Mouse (Mus musculus): ENCODE measurements at regions not wholly inside any gene's neighbourhood (a gene's known extent, or its start where the extent isn't known, plus 50 kb on each side); places are given as distances from the start of the nearest gene placed in this dataset.
A peak's percentile ranks its signal among the peaks of the same experiment; 100 is the strongest.

DNA sequence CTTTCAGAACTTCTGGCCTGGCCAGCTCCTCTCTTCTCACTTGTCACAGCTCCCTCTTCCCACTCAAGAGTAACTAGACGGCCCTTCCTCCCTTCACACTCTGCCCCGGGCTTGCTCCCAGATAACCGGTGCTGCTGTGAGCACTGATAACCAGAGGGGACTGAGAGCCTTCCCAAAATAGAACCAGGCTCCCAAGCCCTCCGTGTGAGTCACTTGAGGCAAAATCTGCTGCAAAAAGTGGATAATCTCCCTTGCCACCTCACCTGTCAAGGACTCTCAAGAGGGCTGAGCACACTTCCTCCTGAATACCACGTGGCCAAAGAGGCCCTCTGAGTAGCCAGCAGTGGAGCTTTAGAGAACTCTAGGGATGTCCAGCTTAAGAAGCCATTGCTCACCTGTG is 257.6 kb upstream of the Irx2 start:
- no peak overlapping the region for H3K4me3 ChIP-seq
- H3K27ac ChIP-seq = no peak overlapping the region
- 75% methylated on average over 5 of the region's 5 CpGs for WGBS
- H3K9ac ChIP-seq = no peak overlapping the region
- H3K4me1 ChIP-seq (replicated peaks) = peaks cover 6% of the 10 kb centered on the region
- no peaks in the 10 kb centered on the region for H3K9me3 ChIP-seq
- H3K36me3 ChIP-seq = no peaks in the 10 kb centered on the region
- no peak for ATAC-seq (ENCODE audit: low FRiP score)
- no peak overlapping the region for H3K4me2 ChIP-seq
- peaks cover 58% of the 10 kb centered on the region for H3K27me3 ChIP-seq

DNA sequence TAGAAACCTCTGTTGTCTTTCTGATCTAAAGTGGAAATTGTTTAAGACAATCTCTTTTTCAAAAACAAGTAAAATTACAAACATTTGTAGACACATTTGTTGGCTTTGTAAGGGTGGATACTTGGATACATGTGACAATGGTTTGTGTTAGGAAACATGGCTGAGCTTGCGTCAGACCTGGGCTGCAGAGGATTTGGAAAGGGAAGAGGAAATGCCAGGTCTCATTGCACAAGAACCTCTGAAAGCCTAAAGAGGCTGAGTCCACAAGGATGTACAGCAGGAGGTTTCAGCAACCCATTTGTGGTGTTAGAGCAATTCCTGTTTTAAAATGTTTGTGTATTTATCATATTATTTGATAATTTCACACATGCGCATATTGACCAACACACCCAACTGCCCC is 235.3 kb upstream of the Irx2 start:
- H3K9me3 ChIP-seq = no peaks in the 10 kb centered on the region
- no peak overlapping the region for H3K27ac ChIP-seq
- H3K4me3 ChIP-seq = no peak overlapping the region
- H3K36me3 ChIP-seq = no peaks in the 10 kb centered on the region
- H3K4me2 ChIP-seq = no peak overlapping the region
- no peak for ATAC-seq (ENCODE audit: low FRiP score)
- no peak overlapping the region for H3K9ac ChIP-seq
- H3K27me3 ChIP-seq = no peaks in the 10 kb centered on the region
- no peaks in the 10 kb centered on the region for H3K4me1 ChIP-seq (replicated peaks)
- WGBS = 95% methylated on average over 2 of the region's 2 CpGs

DNA sequence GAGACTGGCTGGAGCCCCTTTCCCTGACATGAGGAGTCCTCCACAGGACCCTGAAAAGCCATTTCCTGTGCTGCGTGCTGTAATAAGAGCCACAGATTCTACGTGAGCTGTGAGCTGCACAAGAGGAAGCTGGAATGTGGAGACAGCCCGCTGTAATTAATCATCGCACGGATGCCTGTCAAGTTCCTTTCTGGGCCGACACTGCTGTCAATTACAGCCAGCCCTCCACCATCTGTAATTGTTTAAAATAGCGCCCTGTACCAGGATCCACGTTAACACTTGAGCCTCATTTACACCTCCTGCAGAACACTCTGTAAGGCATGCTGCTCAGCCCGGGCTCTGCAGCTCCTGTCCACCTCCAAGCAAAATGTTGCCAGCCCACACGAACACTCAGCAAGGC is 227.9 kb upstream of the Irx2 start:
- H3K9ac ChIP-seq = no peak overlapping the region; the same call in 1 of the 2 replicates
- H3K4me1 ChIP-seq (replicated peaks) = peaks cover 19% of the 10 kb centered on the region
- H3K36me3 ChIP-seq = no peaks in the 10 kb centered on the region
- no peak overlapping the region for H3K4me3 ChIP-seq
- H3K4me2 ChIP-seq = no peak overlapping the region; the same call in 1 of the 2 replicates
- 27% methylated on average over 10 of the region's 10 CpGs for WGBS
- H3K9me3 ChIP-seq = no peaks in the 10 kb centered on the region
- 0 out of 2 replicates have a peak, but pooled peaks cover 9% of the 10 kb centered on the region for H3K27me3 ChIP-seq
- H3K27ac ChIP-seq = peak overlapping the region; percentile 44; the same call in 1 of the 2 replicates
- peak; percentile 71 for ATAC-seq (ENCODE audit: low FRiP score)

DNA sequence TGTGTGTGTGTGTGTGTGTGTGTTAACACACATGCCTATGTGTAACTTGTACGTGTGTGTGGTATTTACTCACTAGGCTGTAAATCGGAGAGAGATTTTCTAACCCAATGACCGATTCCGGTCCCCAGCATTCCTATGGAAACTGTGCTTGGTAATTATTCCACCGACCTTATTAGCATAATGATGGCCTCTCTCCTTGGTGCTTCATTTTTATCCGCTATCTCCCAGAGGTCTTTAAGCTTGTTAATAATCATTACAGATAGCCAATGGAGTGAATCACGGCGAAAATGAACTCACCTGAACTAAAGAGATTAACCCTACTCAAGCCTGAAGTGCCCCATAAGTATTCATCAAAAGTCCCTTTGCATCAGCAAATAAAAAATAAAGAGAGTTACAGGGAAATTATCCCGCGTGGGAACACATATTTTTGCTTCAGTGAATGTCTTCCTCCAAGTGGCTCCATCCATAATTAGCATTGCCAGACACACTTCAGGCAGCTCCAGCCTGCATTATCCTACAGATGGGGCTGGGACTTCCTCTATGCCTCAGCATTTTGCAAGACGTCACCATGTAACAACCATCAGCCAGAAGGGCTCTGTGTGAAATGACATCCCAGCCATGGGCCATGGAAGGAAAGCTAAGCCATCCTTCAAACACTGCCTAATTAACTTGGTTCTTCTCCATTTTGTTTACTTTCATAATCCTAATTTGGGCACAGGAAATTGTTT is 219.2 kb upstream of the Irx2 start:
- no peak overlapping the region for H3K4me3 ChIP-seq
- H3K9me3 ChIP-seq = no peaks in the 10 kb centered on the region
- H3K27ac ChIP-seq = no peak overlapping the region
- peaks cover 9% of the 10 kb centered on the region; the same call in 1 of the 2 replicates for H3K27me3 ChIP-seq
- no peak overlapping the region for H3K4me2 ChIP-seq
- H3K4me1 ChIP-seq (replicated peaks) = peaks cover 13% of the 10 kb centered on the region
- ATAC-seq (ENCODE audit: low FRiP score) = peak; percentile 87
- no peaks in the 10 kb centered on the region for H3K36me3 ChIP-seq
- H3K9ac ChIP-seq = no peak overlapping the region
- WGBS = 49% methylated on average over 11 of the region's 11 CpGs

DNA sequence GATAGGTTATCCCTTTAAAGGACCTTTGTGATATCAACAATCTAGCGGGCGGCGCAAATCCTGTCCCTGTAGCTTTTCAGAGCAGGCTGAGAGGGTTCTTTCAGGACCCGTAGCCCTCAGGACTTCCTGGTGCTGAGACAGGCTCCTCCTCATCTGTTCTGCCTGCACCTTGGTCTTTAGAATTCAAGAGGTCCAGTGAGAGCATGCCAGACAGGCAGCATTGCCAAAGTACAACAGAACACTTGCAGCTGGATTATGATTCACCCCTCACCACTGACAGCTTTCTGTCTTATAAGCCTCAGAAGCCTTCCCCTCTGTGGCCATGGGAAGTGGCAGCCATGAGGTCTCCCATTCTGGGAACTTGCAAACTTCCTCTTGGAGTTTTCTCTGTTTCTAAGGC is 216.0 kb upstream of the Irx2 start:
- no peak overlapping the region for H3K9ac ChIP-seq
- H3K9me3 ChIP-seq = no peaks in the 10 kb centered on the region
- H3K4me3 ChIP-seq = no peak overlapping the region
- WGBS = 91% methylated on average over 4 of the region's 4 CpGs
- H3K27me3 ChIP-seq = peaks cover 9% of the 10 kb centered on the region; the same call in 1 of the 2 replicates
- no peak overlapping the region for H3K27ac ChIP-seq
- no peaks in the 10 kb centered on the region for H3K36me3 ChIP-seq
- peaks cover 10% of the 10 kb centered on the region; the same call in 1 of the 2 replicates for H3K4me1 ChIP-seq (replicated peaks)
- ATAC-seq (ENCODE audit: low FRiP score) = no peak
- no peak overlapping the region for H3K4me2 ChIP-seq

DNA sequence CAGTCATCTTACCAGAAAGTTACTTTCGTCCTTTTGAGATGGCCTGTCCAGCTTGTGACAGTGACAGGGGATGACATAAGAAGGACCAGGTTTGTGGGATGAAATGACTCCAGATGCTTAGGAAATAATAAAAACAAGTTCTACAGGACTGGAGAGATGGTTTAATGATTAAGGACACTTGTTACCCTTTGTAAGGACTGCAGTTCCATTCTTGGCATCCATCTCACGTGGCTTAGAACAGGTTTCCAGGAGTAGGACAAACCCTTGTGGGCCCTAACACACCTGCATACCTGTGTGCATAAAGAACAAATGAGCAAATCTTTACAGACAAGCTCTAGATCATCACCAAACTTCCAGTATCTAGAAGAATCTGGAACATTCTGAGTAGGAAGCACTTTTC is 211.6 kb upstream of the Irx2 start:
- Histone ChIP-seq H3K27ac (no peak overlapping the region), H3K36me3 (no peaks in the 10 kb centered on the region), H3K4me1 (replicated peaks) (no peaks in the 10 kb centered on the region), H3K27me3 (peaks cover 9% of the 10 kb centered on the region; the same call in 1 of the 2 replicates), H3K4me3 (no peak overlapping the region), H3K4me2 (no peak overlapping the region), H3K9ac (no peak overlapping the region), H3K9me3 (no peaks in the 10 kb centered on the region)
- 80% methylated on average over 2 of the region's 2 CpGs for WGBS
- no peak for ATAC-seq (ENCODE audit: low FRiP score)

DNA sequence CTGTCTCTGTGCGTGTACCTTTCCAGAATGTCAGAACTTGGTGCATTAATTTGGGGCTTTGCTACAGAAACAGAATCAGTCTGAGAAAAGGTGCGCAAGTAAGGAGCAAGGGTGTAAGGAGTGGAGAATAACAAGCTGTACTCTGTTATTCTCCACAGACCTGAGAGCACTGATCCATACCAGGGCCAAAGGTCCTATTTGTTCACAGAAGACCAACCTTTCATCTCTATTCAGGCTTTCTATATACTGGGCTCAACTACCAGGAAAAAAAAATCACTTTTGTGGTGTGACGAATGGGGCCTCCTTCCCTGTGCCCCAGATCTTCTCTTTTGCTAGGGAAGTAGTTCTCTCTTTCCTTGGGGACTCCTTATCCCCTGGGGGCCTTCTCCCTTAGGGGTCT is 210.8 kb upstream of the Irx2 start:
- H3K27ac ChIP-seq = no peak overlapping the region
- WGBS = 93% methylated on average over 3 of the region's 3 CpGs
- no peak overlapping the region for H3K9ac ChIP-seq
- no peaks in the 10 kb centered on the region for H3K9me3 ChIP-seq
- no peak overlapping the region for H3K4me3 ChIP-seq
- H3K27me3 ChIP-seq = peaks cover 4% of the 10 kb centered on the region; the same call in 1 of the 2 replicates
- no peak overlapping the region for H3K4me2 ChIP-seq
- no peaks in the 10 kb centered on the region for H3K36me3 ChIP-seq
- H3K4me1 ChIP-seq (replicated peaks) = no peaks in the 10 kb centered on the region
- ATAC-seq (ENCODE audit: low FRiP score) = no peak

DNA sequence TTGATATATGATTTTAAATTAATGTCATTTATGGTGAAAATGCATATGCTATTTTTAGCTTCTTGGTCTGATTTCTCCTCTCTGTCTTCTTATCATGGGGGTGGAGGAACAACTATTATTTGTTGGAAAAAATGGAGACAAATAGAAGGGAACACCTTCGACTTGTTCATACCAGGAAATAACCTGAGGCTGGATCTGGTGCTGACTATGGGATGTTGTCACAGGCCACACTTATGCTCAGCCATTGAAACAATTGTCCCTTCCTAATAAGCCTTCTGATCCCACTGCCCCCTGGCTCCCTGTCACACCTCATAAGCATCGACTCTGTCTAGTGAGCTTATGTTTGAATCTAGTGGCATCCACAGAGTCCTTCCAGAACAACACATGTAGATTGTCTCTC is 210.3 kb upstream of the Irx2 start:
- H3K4me3 ChIP-seq = no peak overlapping the region
- ATAC-seq (ENCODE audit: low FRiP score) = no peak
- no peak overlapping the region for H3K9ac ChIP-seq
- no peak overlapping the region for H3K27ac ChIP-seq
- peaks cover 1% of the 10 kb centered on the region; the same call in 1 of the 2 replicates for H3K27me3 ChIP-seq
- no peaks in the 10 kb centered on the region for H3K4me1 ChIP-seq (replicated peaks)
- no peak overlapping the region for H3K4me2 ChIP-seq
- H3K36me3 ChIP-seq = no peaks in the 10 kb centered on the region
- no peaks in the 10 kb centered on the region for H3K9me3 ChIP-seq
- 88% methylated on average over 2 of the region's 2 CpGs for WGBS

DNA sequence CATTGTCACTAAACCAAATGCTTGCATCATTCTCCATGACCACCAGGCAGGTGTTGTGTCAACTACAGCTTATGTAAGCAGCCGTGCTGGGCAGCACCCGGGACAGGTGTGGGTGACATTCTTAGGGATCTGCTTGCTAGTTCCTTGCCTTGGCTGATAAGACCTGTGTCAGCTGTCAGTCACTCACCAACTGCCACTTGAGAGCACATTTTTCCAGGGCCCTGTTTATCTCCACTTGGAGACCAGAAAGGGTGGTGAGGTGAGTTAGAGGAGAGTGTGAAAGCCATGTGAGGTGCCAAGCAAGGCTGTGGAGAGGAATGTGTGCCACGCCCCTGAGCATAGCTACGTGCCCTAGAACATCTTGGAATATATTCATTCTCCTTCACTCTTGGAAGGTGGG is 209.1 kb upstream of the Irx2 start:
- no peak for ATAC-seq (ENCODE audit: low FRiP score)
- no peaks in the 10 kb centered on the region for H3K9me3 ChIP-seq
- H3K9ac ChIP-seq = no peak overlapping the region
- peaks cover 3% of the 10 kb centered on the region; the same call in 1 of the 2 replicates for H3K27me3 ChIP-seq
- H3K4me1 ChIP-seq (replicated peaks) = no peaks in the 10 kb centered on the region
- no peaks in the 10 kb centered on the region for H3K36me3 ChIP-seq
- 91% methylated on average over 4 of the region's 4 CpGs for WGBS
- no peak overlapping the region for H3K27ac ChIP-seq
- H3K4me3 ChIP-seq = no peak overlapping the region
- H3K4me2 ChIP-seq = no peak overlapping the region

DNA sequence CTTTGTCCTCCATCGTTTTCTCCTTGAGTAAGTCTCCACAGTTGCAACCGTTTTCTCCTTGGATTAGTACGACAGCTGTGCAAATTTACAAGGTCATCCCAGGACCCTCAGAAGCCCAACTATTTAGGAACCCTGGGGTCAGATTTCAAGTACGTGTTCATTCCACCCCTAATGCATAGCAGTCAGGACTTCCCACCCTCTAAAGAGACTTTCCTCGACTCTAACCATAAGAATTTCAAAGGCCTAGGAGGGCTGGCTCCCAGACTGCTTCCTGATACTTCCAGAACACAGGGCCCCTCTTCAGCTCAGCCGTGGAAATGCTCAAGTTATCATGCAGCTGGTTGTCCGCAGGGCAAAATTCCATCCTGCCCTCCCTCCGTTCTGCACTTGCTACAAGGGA is 202.7 kb upstream of the Irx2 start:
- H3K36me3 ChIP-seq = no peaks in the 10 kb centered on the region
- H3K4me2 ChIP-seq = no peak overlapping the region
- no peaks in the 10 kb centered on the region for H3K9me3 ChIP-seq
- H3K27ac ChIP-seq = no peak overlapping the region
- H3K9ac ChIP-seq = no peak overlapping the region
- ATAC-seq (ENCODE audit: low FRiP score) = no peak
- no peaks in the 10 kb centered on the region for H3K4me1 ChIP-seq (replicated peaks)
- WGBS = 56% methylated on average over 8 of the region's 8 CpGs
- no peak overlapping the region for H3K4me3 ChIP-seq
- H3K27me3 ChIP-seq = peaks cover 5% of the 10 kb centered on the region; the same call in 1 of the 2 replicates

DNA sequence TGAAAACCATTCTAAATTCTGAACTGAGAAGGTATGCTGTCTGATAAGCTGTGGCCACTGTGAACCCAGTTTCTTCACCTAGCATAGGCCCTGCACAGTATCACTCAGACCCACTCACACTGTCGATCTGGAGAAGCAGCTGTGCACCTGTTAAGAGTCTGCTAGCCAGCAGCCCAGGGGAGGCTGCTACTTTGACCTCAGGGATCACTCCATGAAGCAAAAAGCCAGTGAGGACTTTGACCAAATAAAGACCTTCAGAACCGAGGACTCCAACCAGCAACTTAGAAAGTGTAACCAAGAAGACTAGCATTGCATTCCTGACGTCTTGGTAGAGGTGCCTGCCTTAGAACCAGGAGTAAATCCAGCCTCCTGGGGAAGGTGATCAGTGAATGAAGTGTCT is 183.3 kb upstream of the Irx2 start:
- Histone ChIP-seq H3K4me1 (replicated peaks) (no peaks in the 10 kb centered on the region), H3K4me3 (no peak overlapping the region), H3K9ac (no peak overlapping the region), H3K4me2 (no peak overlapping the region), H3K9me3 (no peaks in the 10 kb centered on the region), H3K36me3 (no peaks in the 10 kb centered on the region), H3K27ac (no peak overlapping the region), H3K27me3 (no peaks in the 10 kb centered on the region)
- ATAC-seq (ENCODE audit: low FRiP score) = no peak
- 85% methylated on average over 3 of the region's 3 CpGs for WGBS

DNA sequence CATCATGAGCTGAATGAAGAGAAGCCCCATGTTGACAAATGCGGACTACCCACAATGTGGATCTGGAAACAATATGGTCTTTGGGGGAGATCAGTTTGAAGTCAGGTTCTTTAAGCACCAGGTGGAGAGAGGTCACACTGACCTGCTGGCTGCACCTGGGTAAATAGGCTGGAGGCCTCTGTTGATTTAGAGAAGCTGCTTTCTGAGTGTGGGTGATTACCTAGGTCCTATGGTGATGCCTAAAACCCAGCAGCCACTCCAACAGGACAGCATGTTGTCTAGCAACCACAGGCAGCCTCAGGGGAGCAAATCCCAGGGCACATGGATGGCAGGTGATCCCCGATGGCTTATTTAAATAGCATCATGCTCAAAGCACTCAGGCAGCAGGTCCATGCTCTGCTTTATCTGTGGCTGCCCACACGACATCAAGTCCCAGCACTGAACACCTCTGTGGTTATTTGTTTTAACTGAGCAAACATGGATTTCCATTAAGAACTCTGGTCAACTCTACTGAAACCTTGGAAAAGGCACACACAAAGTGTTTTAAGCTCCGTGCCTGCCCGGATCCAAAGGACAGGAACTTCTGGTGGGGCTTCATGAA is 180.1 kb upstream of the Irx2 start:
- Histone ChIP-seq H3K4me1 (replicated peaks) (no peaks in the 10 kb centered on the region), H3K9ac (no peak overlapping the region), H3K27me3 (no peaks in the 10 kb centered on the region), H3K36me3 (no peaks in the 10 kb centered on the region), H3K4me3 (no peak overlapping the region), H3K9me3 (no peaks in the 10 kb centered on the region), H3K4me2 (no peak overlapping the region), H3K27ac (no peak overlapping the region)
- ATAC-seq (ENCODE audit: low FRiP score) = no peak
- 85% methylated on average over 5 of the region's 5 CpGs for WGBS

DNA sequence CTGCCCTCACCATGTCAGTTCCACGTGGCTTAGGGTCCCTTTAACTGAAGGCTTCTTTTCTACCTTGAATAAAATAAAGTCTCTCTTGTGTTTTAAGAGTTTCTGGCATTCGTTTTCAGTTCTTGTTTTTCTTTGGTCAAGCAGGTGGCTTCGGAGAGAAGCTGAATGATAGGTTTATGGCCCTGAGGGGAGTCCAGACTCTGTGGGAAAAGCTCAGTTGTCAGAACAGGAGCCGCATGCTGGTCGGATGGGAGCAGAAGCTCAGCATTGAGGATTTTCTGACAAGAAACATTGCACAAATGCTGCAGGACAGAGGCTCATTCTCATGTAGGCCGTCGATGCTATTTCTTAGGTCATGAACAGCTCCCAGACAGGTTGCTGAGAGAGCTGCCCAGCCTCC is 133.3 kb upstream of the Irx2 start:
- Histone ChIP-seq H3K9ac (no peak overlapping the region), H3K9me3 (no peaks in the 10 kb centered on the region), H3K27me3 (no peaks in the 10 kb centered on the region), H3K4me3 (no peak overlapping the region), H3K36me3 (no peaks in the 10 kb centered on the region), H3K4me2 (no peak overlapping the region), H3K27ac (no peak overlapping the region), H3K4me1 (replicated peaks) (peaks cover 8% of the 10 kb centered on the region; the same call in 1 of the 2 replicates)
- WGBS = 82% methylated on average over 7 of the region's 7 CpGs
- no peak for ATAC-seq (ENCODE audit: low FRiP score)

Data from hindbrain, embryonic 13.5 days (tissue).